Mouse (Mus musculus) embryonic facial prominence, embryonic 15.5 days (tissue): ENCODE measurements around the gene B4galnt3. TPM values are rescaled to one million over a fixed set of nuclear protein-coding genes. Genes with fewer than 3 reads are reported as not detected.

Experiments
- ATAC-seq: fragments of 200-750 bp; cut with Nextera tagmentation; 2 replicates; pipeline ENCODE4 v1.8.0; 2017; ENCODE audit warnings: low read depth, moderate TSS enrichment; ENCODE audit not compliant: insufficient number of reproducible peaks, low FRiP score, low TSS enrichment
- H3K27ac ChIP-seq: fragments of 300-500 bp; sonication (generic); replicated peaks from 2 replicates; pipeline ENCODE4 v1.5.1; 2015; ENCODE audit warnings: mild to moderate bottlenecking, inconsistent platforms
- H3K27me3 ChIP-seq: fragments of 300-500 bp; sonication (generic); 2 replicates; pipeline ENCODE4 v1.6.1; 2015; ENCODE audit warnings: inconsistent platforms
- H3K36me3 ChIP-seq: fragments of 300-500 bp; sonication (generic); 2 replicates; pipeline ENCODE4 v1.6.1; 2015; ENCODE audit warnings: mild to moderate bottlenecking, inconsistent platforms
- H3K4me1 ChIP-seq: fragments of 300-500 bp; sonication (generic); 2 replicates; pipeline ENCODE4 v1.6.1; 2015; ENCODE audit warnings: inconsistent platforms
- H3K4me2 ChIP-seq: fragments of 300-500 bp; sonication (generic); replicated peaks from 2 replicates; pipeline ENCODE4 v1.6.1; 2015; ENCODE audit warnings: mild to moderate bottlenecking, inconsistent platforms
- H3K4me3 ChIP-seq: fragments of 300-500 bp; sonication (generic); replicated peaks from 2 replicates; pipeline ENCODE4 v1.5.1; 2015; ENCODE audit warnings: mild to moderate bottlenecking, inconsistent platforms
- H3K9ac ChIP-seq: fragments of 300-500 bp; sonication (generic); 2 replicates; pipeline ENCODE4 v1.6.1; 2015; ENCODE audit warnings: inconsistent platforms
- H3K9me3 ChIP-seq: fragments of 300-500 bp; sonication (generic); replicated peaks from 2 replicates; pipeline ENCODE4 v1.6.1; 2016; ENCODE audit warnings: inconsistent platforms
- WGBS: fragments of 180-500 bp; shearing (Covaris S2); methylation state at CpG from one replicate; pipeline ENCODE4 v1.1.7; 2015; 5-methylcytosine and 5-hydroxymethylcytosine counted together
- polyA plus RNA-seq: library from polyadenylated mRNA; unstranded; fragments of >200 nt; fragmentation: Nextera tagmentation; extraction: Ambion mirVana; gene quantifications from 2 replicates; pipeline ENCODE4 v1.2.1, GENCODE M21; 2015

The B4galnt3 gene
- polyA plus RNA-seq, 1 experiment from 2014 or later, result 2.9 TPM

- ATAC-seq, result no peak
Measured at GRCm38 (mm10) chr6:120185012-120185730, 109.2 kb downstream of the B4galnt3 start.

GRCm38 (mm10) chr6:120183771-120184170 is 110.6 kb downstream of the B4galnt3 start:
- no peak for ATAC-seq
- Histone ChIP-seq H3K9me3 (no peaks in the 10 kb centered on the region), H3K4me2 (no peak overlapping the region), H3K4me3 (no peak overlapping the region), H3K4me1 (peaks cover 20% of the 10 kb centered on the region), H3K36me3 (no peaks in the 10 kb centered on the region), H3K9ac (no peak overlapping the region), H3K27me3 (no peaks in the 10 kb centered on the region), H3K27ac (no peak overlapping the region)
- 74% methylated on average over 4 of the region's 4 CpGs for WGBS

More at GRCm38 (mm10) chr6:120185012-120185730, 109.2 kb downstream of the B4galnt3 start:
- no peak overlapping the region for H3K4me3 ChIP-seq
- no peaks in the 10 kb centered on the region for H3K27me3 ChIP-seq
- no peak overlapping the region for H3K27ac ChIP-seq
- H3K4me1 ChIP-seq, result peaks cover 27% of the 10 kb centered on the region
- no peak overlapping the region for H3K4me2 ChIP-seq
- WGBS, result 91% methylated on average over 12 of the region's 12 CpGs
- H3K36me3 ChIP-seq, result no peaks in the 10 kb centered on the region
- H3K9ac ChIP-seq, result no peak overlapping the region
- H3K9me3 ChIP-seq, result no peaks in the 10 kb centered on the region

- WGBS, result 84% methylated on average over 5 of the region's 5 CpGs
- Histone ChIP-seq H3K4me3 (no peak overlapping the region), H3K36me3 (no peaks in the 10 kb centered on the region), H3K4me1 (peaks cover 4% of the 10 kb centered on the region; the same call in 1 of the 2 replicates), H3K27me3 (no peaks in the 10 kb centered on the region), H3K9me3 (no peaks in the 10 kb centered on the region), H3K9ac (no peak overlapping the region), H3K4me2 (no peak overlapping the region), H3K27ac (no peak overlapping the region)
- no peak for ATAC-seq
Measured at GRCm38 (mm10) chr6:120182160-120182559, 112.2 kb downstream of the B4galnt3 start.

GRCm38 (mm10) chr6:120180492-120180891 is 113.9 kb downstream of the B4galnt3 start:
- no peak overlapping the region for H3K9ac ChIP-seq
- H3K4me1 ChIP-seq, result no peaks in the 10 kb centered on the region; the same call in 1 of the 2 replicates
- H3K9me3 ChIP-seq, result no peaks in the 10 kb centered on the region
- H3K27ac ChIP-seq, result no peak overlapping the region
- 53% methylated on average over 4 of the region's 4 CpGs for WGBS
- H3K27me3 ChIP-seq, result no peaks in the 10 kb centered on the region
- H3K4me3 ChIP-seq, result no peak overlapping the region
- no peaks in the 10 kb centered on the region for H3K36me3 ChIP-seq
- no peak for ATAC-seq
- no peak overlapping the region for H3K4me2 ChIP-seq

GRCm38 (mm10) chr6:120179756-120180206 is 114.6 kb downstream of the B4galnt3 start:
- no peaks in the 10 kb centered on the region for H3K36me3 ChIP-seq
- H3K27me3 ChIP-seq, result no peaks in the 10 kb centered on the region
- 62% methylated on average over 8 of the region's 8 CpGs for WGBS
- ATAC-seq, result no peak
- no peaks in the 10 kb centered on the region; the same call in 1 of the 2 replicates for H3K4me1 ChIP-seq
- no peaks in the 10 kb centered on the region for H3K9me3 ChIP-seq
- no peak overlapping the region for H3K27ac ChIP-seq
- H3K9ac ChIP-seq, result no peak overlapping the region
- H3K4me3 ChIP-seq, result no peak overlapping the region
- H3K4me2 ChIP-seq, result no peak overlapping the region

DNA sequence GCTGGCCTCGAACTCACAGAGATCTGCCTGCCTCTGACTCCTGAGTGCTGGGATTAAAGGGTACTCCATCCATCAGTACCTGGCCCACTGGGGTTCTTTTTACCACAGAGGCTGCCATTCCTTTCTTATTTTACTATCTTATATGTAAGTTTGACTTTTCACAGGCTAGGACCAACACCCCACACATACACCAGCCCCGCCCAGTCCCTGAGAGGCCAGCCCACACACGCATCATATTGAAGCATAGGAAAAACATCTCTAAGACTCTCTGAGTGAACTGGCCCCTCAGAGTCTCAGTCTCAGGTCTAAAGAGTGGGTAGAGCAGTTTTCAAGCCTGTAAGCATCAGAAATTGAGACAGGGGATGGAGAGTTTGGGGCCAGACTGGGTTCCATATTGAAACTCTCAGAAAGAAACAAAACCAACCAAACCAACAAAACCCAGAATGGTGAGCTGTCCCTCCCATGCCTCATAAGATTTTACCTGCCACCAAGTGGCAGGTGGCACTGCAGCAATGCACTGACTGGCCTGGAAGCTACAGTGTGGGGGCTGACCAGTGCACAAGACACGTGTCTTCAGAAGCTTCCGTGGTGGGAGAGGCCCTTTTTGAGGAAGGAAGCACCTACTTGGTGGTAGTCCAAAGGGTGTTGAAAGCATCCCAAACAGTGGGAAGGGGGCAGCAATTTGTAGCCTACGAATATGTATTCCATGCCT is 115.2 kb downstream of the B4galnt3 start:
- H3K27ac ChIP-seq, result no peak overlapping the region
- H3K4me3 ChIP-seq, result no peak overlapping the region
- no peak for ATAC-seq
- H3K36me3 ChIP-seq, result no peaks in the 10 kb centered on the region
- no peak overlapping the region for H3K4me2 ChIP-seq
- 82% methylated on average over 6 of the region's 6 CpGs for WGBS
- no peaks in the 10 kb centered on the region for H3K9me3 ChIP-seq
- no peaks in the 10 kb centered on the region for H3K27me3 ChIP-seq
- H3K4me1 ChIP-seq, result no peaks in the 10 kb centered on the region; the same call in 1 of the 2 replicates
- H3K9ac ChIP-seq, result no peak overlapping the region

DNA sequence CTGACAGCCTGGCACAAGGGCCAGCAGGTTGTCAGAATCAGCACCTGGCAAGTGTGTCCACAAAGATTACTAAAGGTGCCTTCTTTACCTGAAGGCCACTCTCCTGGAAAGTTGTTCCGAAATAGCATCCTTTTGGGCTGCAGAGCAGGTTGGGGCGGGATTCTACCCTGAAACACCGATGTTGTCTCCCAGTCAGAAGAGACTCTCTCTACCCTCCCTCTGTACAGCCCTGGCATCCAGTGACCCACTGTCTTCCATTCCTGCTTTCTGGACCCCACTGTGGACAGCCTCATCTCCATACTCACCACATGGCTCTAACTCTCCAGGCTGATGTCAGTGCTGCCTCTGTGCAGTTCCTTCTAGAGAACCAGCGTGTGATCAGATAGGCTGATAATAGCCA is 118.7 kb downstream of the B4galnt3 start:
- Histone ChIP-seq H3K4me3 (no peak overlapping the region), H3K4me2 (no peak overlapping the region), H3K27me3 (no peaks in the 10 kb centered on the region), H3K9ac (no peak overlapping the region), H3K9me3 (no peaks in the 10 kb centered on the region), H3K27ac (no peak overlapping the region), H3K4me1 (no peaks in the 10 kb centered on the region; the same call in 1 of the 2 replicates), H3K36me3 (no peaks in the 10 kb centered on the region)
- ATAC-seq, result no peak
- WGBS, result 85% methylated on average over 4 of the region's 4 CpGs

DNA sequence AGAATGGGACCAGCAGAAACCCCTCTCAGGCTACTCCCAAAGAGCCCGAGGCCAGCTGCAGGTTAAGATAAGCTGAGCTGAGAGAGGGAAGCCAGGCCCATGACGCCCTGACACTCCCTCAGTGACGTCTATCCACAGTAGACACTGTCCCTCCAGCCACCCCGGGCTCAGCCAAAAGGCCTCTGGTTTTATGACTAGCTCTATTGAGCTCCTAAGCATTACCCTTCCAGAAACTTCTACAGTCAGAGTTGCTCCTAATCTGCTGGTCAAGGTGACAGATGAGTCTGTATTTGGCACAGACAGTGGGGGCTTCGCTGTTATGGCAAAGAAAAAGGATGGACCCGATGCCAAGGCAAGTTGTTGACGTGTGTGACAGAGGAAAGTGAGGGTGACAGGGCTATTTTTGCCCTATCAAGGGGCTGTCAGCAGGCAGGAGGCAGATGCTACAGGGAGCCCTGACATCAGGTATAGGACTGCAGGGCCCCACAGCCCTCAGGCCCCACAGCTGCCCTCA is 119.7 kb downstream of the B4galnt3 start:
- no peaks in the 10 kb centered on the region for H3K36me3 ChIP-seq
- H3K9ac ChIP-seq, result no peak overlapping the region
- no peak for ATAC-seq
- no peak overlapping the region for H3K4me2 ChIP-seq
- H3K27me3 ChIP-seq, result no peaks in the 10 kb centered on the region
- WGBS, result 72% methylated on average over 7 of the region's 7 CpGs
- no peaks in the 10 kb centered on the region for H3K9me3 ChIP-seq
- H3K4me1 ChIP-seq, result no peaks in the 10 kb centered on the region
- no peak overlapping the region for H3K27ac ChIP-seq
- no peak overlapping the region for H3K4me3 ChIP-seq

DNA sequence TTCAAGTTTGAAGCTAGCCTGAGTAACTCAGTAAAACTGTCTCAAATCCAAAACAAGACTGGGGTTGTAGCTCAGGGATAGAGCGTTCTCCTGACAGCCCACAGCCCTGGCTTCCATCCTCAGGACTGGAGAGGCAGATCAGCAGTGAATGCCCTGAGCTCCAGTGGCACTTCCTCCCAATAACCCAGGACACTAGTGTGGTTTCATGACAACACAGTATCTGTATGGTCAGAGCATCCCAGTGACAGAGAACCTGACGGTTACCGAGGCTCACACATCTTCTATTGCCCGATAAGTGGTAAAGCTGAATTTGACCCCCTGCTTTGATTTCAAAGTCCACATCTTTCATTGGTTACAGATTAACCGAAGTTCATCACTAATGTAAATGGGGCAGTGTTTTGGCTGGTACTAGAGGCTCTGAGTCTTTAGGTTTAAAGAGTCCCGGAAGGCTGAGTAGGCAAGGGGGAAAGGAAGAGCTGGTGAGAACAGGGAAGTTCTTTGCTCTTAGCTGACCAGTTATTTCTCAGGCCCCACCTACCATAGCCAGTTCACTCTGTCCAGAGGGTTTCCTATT is 120.2 kb downstream of the B4galnt3 start:
- Histone ChIP-seq H3K9me3 (no peaks in the 10 kb centered on the region), H3K4me2 (no peak overlapping the region), H3K9ac (no peak overlapping the region), H3K36me3 (no peaks in the 10 kb centered on the region), H3K4me1 (no peaks in the 10 kb centered on the region), H3K27me3 (no peaks in the 10 kb centered on the region), H3K4me3 (no peak overlapping the region), H3K27ac (no peak overlapping the region)
- no peak for ATAC-seq
- WGBS, result 81% methylated on average over 6 of the region's 6 CpGs

DNA sequence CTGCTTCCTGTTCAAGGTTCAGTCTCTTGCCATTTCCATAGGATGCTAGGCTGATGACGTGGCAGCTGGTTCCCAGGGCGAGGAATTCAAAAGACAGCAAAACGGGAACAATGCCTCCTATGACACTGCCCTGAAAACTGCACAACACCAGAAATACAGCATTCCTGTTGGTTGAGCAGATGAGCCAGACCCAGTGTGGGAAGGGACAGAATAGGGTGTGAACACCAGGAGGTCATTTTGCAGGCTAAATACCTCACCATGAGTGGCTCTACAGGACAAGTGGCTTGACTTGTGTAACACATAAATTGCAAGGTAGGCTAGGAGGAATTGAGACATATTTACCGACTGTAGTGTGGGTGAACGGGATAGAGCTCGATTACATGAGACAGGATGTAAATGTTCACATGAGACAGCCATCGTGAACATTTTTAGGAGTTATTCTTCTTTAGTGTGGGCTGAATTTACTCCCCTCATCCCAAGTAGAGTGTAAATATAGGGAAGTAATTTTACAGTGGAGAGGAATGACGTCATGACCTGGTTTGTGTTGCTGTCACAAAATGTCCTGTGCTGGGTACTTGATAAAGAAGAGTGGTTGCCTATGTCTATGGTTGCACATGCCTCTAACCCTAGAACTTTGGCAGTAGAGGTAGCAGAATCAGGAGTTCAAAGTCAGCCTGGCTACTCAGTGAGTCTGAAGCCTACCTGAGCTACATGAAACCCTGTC is 121.9 kb downstream of the B4galnt3 start:
- H3K4me3 ChIP-seq, result no peak overlapping the region
- H3K4me1 ChIP-seq, result no peaks in the 10 kb centered on the region
- H3K4me2 ChIP-seq, result no peak overlapping the region
- no peaks in the 10 kb centered on the region for H3K36me3 ChIP-seq
- H3K9ac ChIP-seq, result no peak overlapping the region
- H3K27me3 ChIP-seq, result no peaks in the 10 kb centered on the region
- H3K9me3 ChIP-seq, result no peaks in the 10 kb centered on the region
- no peak overlapping the region for H3K27ac ChIP-seq
- WGBS, result 73% methylated on average over 8 of the region's 8 CpGs
- no peak for ATAC-seq

- 74% methylated on average over 4 of the region's 4 CpGs for WGBS
- Histone ChIP-seq H3K27ac (no peak overlapping the region), H3K27me3 (no peaks in the 10 kb centered on the region), H3K36me3 (no peaks in the 10 kb centered on the region), H3K9ac (no peak overlapping the region), H3K9me3 (no peaks in the 10 kb centered on the region), H3K4me2 (no peak overlapping the region), H3K4me1 (no peaks in the 10 kb centered on the region), H3K4me3 (no peak overlapping the region)
- ATAC-seq, result no peak
Measured at GRCm38 (mm10) chr6:120167574-120167973, 126.8 kb downstream of the B4galnt3 start.
